Mouse (Mus musculus) olfactory bulb, adult 2 months (tissue): ENCODE measurements around the gene Cnp. TPM values are rescaled to one million over a fixed set of nuclear protein-coding genes. Genes with fewer than 3 reads are reported as not detected.

Experiments used
- H3K27ac ChIP-seq: fragments of 200-500 bp; 2 replicates; pipeline ENCODE4 v1.5.1; 2012; ENCODE audit warnings: low read depth, low read length; ENCODE audit not compliant: insufficient read depth
- H3K4me1 ChIP-seq: fragments of 200-500 bp; 2 replicates; pipeline ENCODE4 v1.6.1; 2012; ENCODE audit warnings: low read length; ENCODE audit not compliant: control insufficient read depth, insufficient read depth
- H3K4me3 ChIP-seq: fragments of 200-500 bp; 2 replicates; pipeline ENCODE4 v1.5.1; 2012; ENCODE audit warnings: mild to moderate bottlenecking, low read depth, low read length, moderate library complexity; ENCODE audit not compliant: insufficient read depth
- CTCF ChIP-seq: fragments of 200-500 bp; IDR thresholded peaks from 2 replicates; pipeline ENCODE4 v1.5.1; 2012; ENCODE audit warnings: low read depth, mild to moderate bottlenecking, low read length, moderate library complexity; ENCODE audit not compliant: insufficient read depth
- POLR2A ChIP-seq: fragments of 200-500 bp; IDR thresholded peaks from 2 replicates; pipeline ENCODE4 v1.6.1; 2012; ENCODE audit warnings: mild to moderate bottlenecking, low read depth, low read length, moderate library complexity; ENCODE audit not compliant: insufficient read depth
- WGBS: fragments of 180-500 bp; shearing (Covaris S2); methylation state at CpG from one replicate; pipeline ENCODE4 v1.1.7; 2018; 5-methylcytosine and 5-hydroxymethylcytosine counted together
- polyA plus RNA-seq: library from polyadenylated mRNA; stranded (reverse); fragments of >200 nt; gene quantifications from 2 replicates; pipeline ENCODE4 v1.2.4, GENCODE M21; 2012; ENCODE audit warnings: low replicate concordance; ENCODE audit not compliant: missing spikeins, insufficient read depth, insufficient read length

The Cnp gene
- polyA plus RNA-seq, 1 experiment: not detected

- TF ChIP-seq POLR2A (no peak), CTCF (no peak)
- H3K4me1 ChIP-seq: no peaks in the 10 kb centered on the region
- no peak overlapping the region for H3K27ac ChIP-seq
- no peak overlapping the region for H3K4me3 ChIP-seq
- WGBS: 67% methylated on average over 1 of the region's 1 CpGs
Observed at GRCm38 (mm10) chr11:100535996-100536395, 38.7 kb upstream of the Cnp start.

DNA sequence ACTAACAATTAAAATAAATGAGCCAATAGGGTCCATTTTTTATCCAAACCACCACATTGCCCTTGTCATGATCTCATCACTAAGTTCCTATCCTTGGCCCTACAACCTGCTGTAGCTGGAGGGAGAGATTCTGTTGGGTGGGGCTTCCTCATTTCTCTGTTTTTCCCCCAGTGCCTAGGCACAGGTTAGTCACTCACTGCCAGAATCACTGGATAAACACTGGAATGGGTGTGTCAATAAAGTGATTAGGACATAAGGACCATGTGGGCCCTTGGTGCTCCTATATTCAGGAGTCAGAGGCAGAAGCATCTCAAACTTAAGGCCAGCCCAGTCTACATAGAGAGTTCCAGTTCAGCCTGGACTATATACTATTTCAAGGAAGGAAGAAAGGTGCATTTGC, 38.2 kb upstream of the Cnp start:
- Histone ChIP-seq H3K4me1 (no peaks in the 10 kb centered on the region), H3K4me3 (no peak overlapping the region), H3K27ac (no peak overlapping the region)
- TF ChIP-seq CTCF: no peak

DNA sequence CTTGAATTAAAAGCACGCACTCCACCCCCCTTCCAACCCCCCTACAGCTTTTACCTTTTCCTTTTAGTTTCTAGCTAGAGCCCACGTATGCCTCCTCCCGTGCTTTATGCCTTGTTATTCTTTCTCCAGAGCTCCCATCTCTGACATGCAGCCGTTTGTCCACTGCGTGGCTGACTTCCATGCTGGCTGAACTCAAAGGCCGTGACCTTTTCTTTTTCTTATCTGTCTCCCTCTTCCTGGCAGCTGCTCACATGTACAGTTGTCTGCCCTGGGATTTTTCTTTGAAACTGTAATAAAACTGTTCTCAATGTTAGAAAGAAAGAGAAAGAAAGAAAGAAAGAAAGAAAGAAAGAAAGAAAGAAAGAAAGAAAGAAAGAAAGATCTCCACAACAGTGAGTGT, 33.7 kb upstream of the Cnp start:
- WGBS: 67% methylated on average over 6 of the region's 6 CpGs
- Histone ChIP-seq H3K4me3 (no peak overlapping the region), H3K4me1 (peaks cover 8% of the 10 kb centered on the region), H3K27ac (no peak overlapping the region)
- TF ChIP-seq CTCF (no peak), POLR2A (no peak)

- no peak for TF ChIP-seq POLR2A
- TF ChIP-seq CTCF: no peak
- H3K4me3 ChIP-seq: no peak overlapping the region
- WGBS: 88% methylated on average over 2 of the region's 2 CpGs
Observed at GRCm38 (mm10) chr11:100541577-100541976, 33.1 kb upstream of the Cnp start.

GRCm38 (mm10) chr11:100544832-100545745, 29.6 kb upstream of the Cnp start, which contains the start of gene Ttc25:
Gene Ttc25 (plus strand): TSS chr11:100545607.
- Histone ChIP-seq H3K4me3 (peak within 1 kb of the TSS; percentile 53), H3K27ac (0 out of 2 replicates have a peak within 1 kb of the TSS, but pooled peaks have one; percentile 33), H3K4me1 (peaks cover 8% of the 10 kb centered on the region)
- 4% methylated on average over 28 of the region's 28 CpGs for WGBS
- TF ChIP-seq CTCF: no peak
- peak; percentile 65; the same call in 1 of the 2 replicates for TF ChIP-seq POLR2A

More at GRCm38 (mm10) chr11:100541577-100541976, 33.1 kb upstream of the Cnp start:
- peaks cover 8% of the 10 kb centered on the region for H3K4me1 ChIP-seq
- H3K27ac ChIP-seq: no peak overlapping the region

- TF ChIP-seq POLR2A (no peak), CTCF (no peak)
- peaks cover 8% of the 10 kb centered on the region for H3K4me1 ChIP-seq
- peak overlapping the region; percentile 53 for H3K4me3 ChIP-seq
- 26% methylated on average over 7 of the region's 7 CpGs for WGBS
- H3K27ac ChIP-seq: no peak overlapping the region
Observed at GRCm38 (mm10) chr11:100545746-100546085, 29.0 kb upstream of the Cnp start.

DNA sequence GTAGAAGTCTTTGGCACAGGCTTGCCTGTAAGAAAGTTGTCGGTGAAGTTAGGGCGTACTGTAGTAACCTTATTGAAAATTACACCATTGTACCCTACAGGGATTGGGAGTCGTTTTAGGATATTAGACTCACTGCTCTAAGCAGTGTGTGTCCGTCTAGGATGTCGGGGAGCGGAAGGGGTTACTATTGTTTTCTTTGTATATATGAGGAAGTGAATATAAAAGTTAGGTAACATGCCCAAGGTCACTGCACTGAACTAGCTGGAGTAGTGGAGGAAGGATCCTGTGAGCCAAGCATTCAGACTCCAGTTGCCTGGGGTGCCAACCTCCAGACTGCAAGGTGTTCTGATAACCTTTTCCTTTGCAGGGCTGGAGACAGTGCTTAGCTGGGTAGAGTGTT, 27.7 kb upstream of the Cnp start:
- WGBS: 83% methylated on average over 6 of the region's 6 CpGs

GRCm38 (mm10) chr11:100548141-100548540, 26.6 kb upstream of the Cnp start:
- Histone ChIP-seq H3K4me1 (peaks cover 8% of the 10 kb centered on the region), H3K4me3 (no peak overlapping the region), H3K27ac (no peak overlapping the region)
- no peak for TF ChIP-seq POLR2A
- TF ChIP-seq CTCF: no peak
- 84% methylated on average over 6 of the region's 6 CpGs for WGBS

More for the DNA sequence above, 27.7 kb upstream of the Cnp start:
- Histone ChIP-seq H3K27ac (no peak overlapping the region), H3K4me3 (no peak overlapping the region), H3K4me1 (peaks cover 8% of the 10 kb centered on the region)
- TF ChIP-seq POLR2A: no peak
- no peak for TF ChIP-seq CTCF

DNA sequence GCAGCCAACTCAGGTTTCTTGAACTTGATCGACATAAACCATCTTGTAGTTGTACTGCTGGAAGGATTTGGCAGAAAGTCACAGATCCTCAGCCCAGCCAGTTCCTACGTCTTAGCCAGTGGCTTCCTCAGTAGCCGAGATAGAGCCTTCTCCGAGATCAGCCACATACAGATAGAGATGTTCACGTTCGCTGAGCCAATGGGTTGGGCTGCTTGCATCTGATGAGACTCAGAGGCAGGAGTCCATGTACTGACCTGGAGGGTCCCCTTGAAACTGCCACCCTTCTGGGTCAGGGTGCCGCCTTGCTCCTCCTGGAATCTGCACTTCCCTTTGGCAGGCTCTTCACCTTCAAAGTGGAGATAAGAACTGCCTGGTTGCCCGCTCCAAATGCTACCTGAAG, 25.2 kb upstream of the Cnp start:
- TF ChIP-seq POLR2A (no peak), CTCF (no peak)
- no peak overlapping the region for H3K4me3 ChIP-seq
- H3K4me1 ChIP-seq: peaks cover 8% of the 10 kb centered on the region
- H3K27ac ChIP-seq: no peak overlapping the region
- 90% methylated on average over 8 of the region's 8 CpGs for WGBS

- no peak for TF ChIP-seq POLR2A
- TF ChIP-seq CTCF: no peak
- WGBS: 86% methylated on average over 6 of the region's 6 CpGs
- H3K4me3 ChIP-seq: no peak overlapping the region
- peaks cover 8% of the 10 kb centered on the region for H3K4me1 ChIP-seq
- H3K27ac ChIP-seq: no peak overlapping the region
Observed at GRCm38 (mm10) chr11:100550101-100550500, 24.6 kb upstream of the Cnp start.
